ENCODE assay signal across 9 mouse cellular contexts in genomic region chr1:167638053-167638452, GRCm38 (mm10). TPM values are rescaled to one million over a fixed set of nuclear protein-coding genes. Genes with fewer than 3 reads are reported as not detected.
DNase-seq lines count a peak whose midpoint lies in the region; ATAC-seq and TF ChIP-seq lines count a peak whose summit lies in the region.
"Had no signal": no experiment of that assay in that cellular context is flagged by ENCODE, and none has a peak within 500 bp of the region (broad histone marks: within the 10 kb centered on the region; RNA-seq: fewer than 3 reads in every experiment).

No protein-coding gene starts in this region.

- no peak overlapping the region for H3K27ac ChIP-seq in forebrain, embryonic 11.5 days (ENCODE audit: low read depth, low read length)
- H3K27ac ChIP-seq in forebrain, embryonic 16.5 days (ENCODE audit: low read length): no peak overlapping the region
- no peak overlapping the region for H3K27ac ChIP-seq in lung, embryonic 14.5 days (ENCODE audit: low read depth)
- no peak overlapping the region for H3K27ac ChIP-seq in midbrain, embryonic 14.5 days (replicated peaks; ENCODE audit: low read depth, low read length)
- H3K27ac ChIP-seq: heart, embryonic 13.5 days had no signal

- ATAC-seq in forebrain, embryonic 11.5 days (replicated peaks; ENCODE audit: low FRiP score): peak; percentile 35; the same call in 1 of the 2 replicates
- ATAC-seq in forebrain, embryonic 16.5 days: no peak
- no peak for ATAC-seq in lung, embryonic 14.5 days (ENCODE audit: insufficient read depth)
- no peak for ATAC-seq in midbrain, embryonic 14.5 days (ENCODE audit: low FRiP score, low TSS enrichment)

- DNase-seq in forebrain, embryonic 11.5 days (ENCODE audit: low spot score): peak; percentile 77
- peak; percentile 67 for DNase-seq in lung, embryonic 14.5 days
- DNase-seq in lung, postnatal 25 days (ENCODE audit: low spot score): no peak
- peak; percentile 48 for DNase-seq in brain, embryonic 14.5 days (ENCODE audit: low read depth)
- peak; percentile 23 for DNase-seq in kidney, postnatal 10 days
- DNase-seq in midbrain, embryonic 14.5 days: peak; percentile 59
- DNase-seq in urinary bladder, postnatal 4 days (ENCODE audit: low spot score in 2 of 2): no peak

- no peak overlapping the region for H3K9ac ChIP-seq in forebrain, embryonic 11.5 days (ENCODE audit: low read length)
- no peak overlapping the region for H3K9ac ChIP-seq in forebrain, embryonic 16.5 days (replicated peaks; ENCODE audit: low read depth, low read length)
- no peak overlapping the region for H3K9ac ChIP-seq in lung, embryonic 14.5 days
- no peak overlapping the region for H3K9ac ChIP-seq in midbrain, embryonic 14.5 days (replicated peaks; ENCODE audit: low read length)
- H3K9ac ChIP-seq: heart, embryonic 13.5 days had no signal

- peak; percentile 67 for TF ChIP-seq CTCF in lung, embryonic 14.5 days (IDR thresholded peaks at IDR 0.05; ENCODE audit: low read depth)
- TF ChIP-seq CTCF in brain, embryonic 14.5 days (IDR thresholded peaks at IDR 0.05; ENCODE audit: borderline replicate concordance, extremely low read depth, insufficient read depth, insufficient read length): peak; percentile 66

- no peaks in the 10 kb centered on the region for H3K4me1 ChIP-seq in forebrain, embryonic 11.5 days (replicated peaks; ENCODE audit: control insufficient read depth, insufficient read depth, low read length)
- 0 out of 2 replicates have a peak, but pooled peaks cover 5% of the 10 kb centered on the region for H3K4me1 ChIP-seq in forebrain, embryonic 16.5 days (replicated peaks; ENCODE audit: control insufficient read depth, insufficient read depth, low read length)
- H3K4me1 ChIP-seq in lung, embryonic 14.5 days (ENCODE audit: insufficient read depth): no peaks in the 10 kb centered on the region
- no peaks in the 10 kb centered on the region for H3K4me1 ChIP-seq in midbrain, embryonic 14.5 days (ENCODE audit: control insufficient read depth, insufficient read depth, low read length)

- no peak overlapping the region for H3K4me2 ChIP-seq in forebrain, embryonic 11.5 days (ENCODE audit: low read depth, low read length, severe bottlenecking)
- no peak overlapping the region for H3K4me2 ChIP-seq in forebrain, embryonic 16.5 days (ENCODE audit: low read length)
- no peak overlapping the region for H3K4me2 ChIP-seq in lung, embryonic 14.5 days
- H3K4me2 ChIP-seq in midbrain, embryonic 14.5 days (ENCODE audit: low read length): no peak overlapping the region

- WGBS in forebrain, embryonic 11.5 days: 22% methylated on average over 13 of the region's 13 CpGs
- 27% methylated on average over 13 of the region's 13 CpGs for WGBS in forebrain, embryonic 16.5 days
- 31% methylated on average over 13 of the region's 13 CpGs for WGBS in lung, embryonic 14.5 days
- 26% methylated on average over 13 of the region's 13 CpGs for WGBS in midbrain, embryonic 14.5 days

- no peak for TF ChIP-seq POLR2A in brain, embryonic 14.5 days (IDR thresholded peaks at IDR 0.05; ENCODE audit: borderline replicate concordance, extremely low read depth, insufficient read depth, insufficient read length, poor library complexity, severe bottlenecking)

- H3K9me3 ChIP-seq in forebrain, embryonic 11.5 days (ENCODE audit: control insufficient read depth, low read length): no peaks in the 10 kb centered on the region
- H3K9me3 ChIP-seq in forebrain, embryonic 16.5 days (ENCODE audit: control insufficient read depth, low read length): no peaks in the 10 kb centered on the region
- no peaks in the 10 kb centered on the region for H3K9me3 ChIP-seq in lung, embryonic 14.5 days (ENCODE audit: low read depth, low read length)
- no peaks in the 10 kb centered on the region for H3K9me3 ChIP-seq in midbrain, embryonic 14.5 days (ENCODE audit: control insufficient read depth, low read length)
- H3K9me3 ChIP-seq: heart, embryonic 13.5 days had no signal

- no peaks in the 10 kb centered on the region for H3K27me3 ChIP-seq in forebrain, embryonic 11.5 days (ENCODE audit: control insufficient read depth, insufficient read depth, low read length)
- H3K27me3 ChIP-seq in forebrain, embryonic 16.5 days (replicated peaks; ENCODE audit: control insufficient read depth, insufficient read depth, low read length): no peaks in the 10 kb centered on the region
- peaks cover 20% of the 10 kb centered on the region for H3K27me3 ChIP-seq in lung, embryonic 14.5 days (ENCODE audit: insufficient read depth, low read length)
- no peaks in the 10 kb centered on the region for H3K27me3 ChIP-seq in midbrain, embryonic 14.5 days (ENCODE audit: control insufficient read depth, insufficient read depth, low read length)

- no peaks in the 10 kb centered on the region for H3K36me3 ChIP-seq in forebrain, embryonic 11.5 days (ENCODE audit: control insufficient read depth, insufficient read depth, low read length)
- H3K36me3 ChIP-seq in forebrain, embryonic 16.5 days (ENCODE audit: control insufficient read depth, insufficient read depth): no peaks in the 10 kb centered on the region
- no peaks in the 10 kb centered on the region for H3K36me3 ChIP-seq in lung, embryonic 14.5 days (ENCODE audit: insufficient read depth)
- H3K36me3 ChIP-seq in midbrain, embryonic 14.5 days (ENCODE audit: control insufficient read depth, insufficient read depth, low read length): no peaks in the 10 kb centered on the region
- H3K36me3 ChIP-seq: heart, embryonic 13.5 days had no signal

- H3K4me3 ChIP-seq in forebrain, embryonic 11.5 days (ENCODE audit: low read depth, low read length): no peak overlapping the region
- H3K4me3 ChIP-seq in forebrain, embryonic 16.5 days (replicated peaks; ENCODE audit: low read length): no peak overlapping the region
- H3K4me3 ChIP-seq in lung, embryonic 14.5 days (ENCODE audit: low read depth, low read length): no peak overlapping the region
- H3K4me3 ChIP-seq in midbrain, embryonic 14.5 days (replicated peaks; ENCODE audit: low read depth, low read length): no peak overlapping the region
- H3K4me3 ChIP-seq: heart, embryonic 13.5 days had no signal

RNA-seq across cellular contexts. Expression of gene Rxrg, which starts 39.9 kb away (rescaled TPM):
- polyA plus RNA-seq in forebrain, embryonic 11.5 days (2014; fragmentation: Nextera tagmentation; extraction: Ambion mirVana): 2.1 and 2.3 TPM in 2 replicates
- 40.5 and 61.1 TPM in 2 replicates for polyA plus RNA-seq in forebrain, embryonic 16.5 days (2015; fragmentation: Nextera tagmentation; extraction: Ambion mirVana)
- polyA plus RNA-seq in lung, embryonic 14.5 days (2014; fragmentation: Nextera tagmentation; extraction: Ambion mirVana): 0.72 and 0.84 TPM in 2 replicates
- 7.6 and 10.3 TPM in 2 replicates for polyA plus RNA-seq in brain, embryonic 14.5 days (2012; rRNA removed)
- polyA plus RNA-seq in midbrain, embryonic 14.5 days (2014; fragmentation: Nextera tagmentation; extraction: Ambion mirVana): 5.2 and 8.2 TPM in 2 replicates

RNA-seq across cellular contexts. Expression of gene Lmx1a, which starts 51.0 kb away (rescaled TPM):
- 7.1 and 8.4 TPM in 2 replicates for polyA plus RNA-seq in forebrain, embryonic 11.5 days (2014; fragmentation: Nextera tagmentation; extraction: Ambion mirVana)
- polyA plus RNA-seq in forebrain, embryonic 16.5 days (2015; fragmentation: Nextera tagmentation; extraction: Ambion mirVana): 1.5 TPM in 2 replicates
- not detected in 2 replicates for polyA plus RNA-seq in lung, embryonic 14.5 days (2014; fragmentation: Nextera tagmentation; extraction: Ambion mirVana)
- polyA plus RNA-seq in brain, embryonic 14.5 days (2012; rRNA removed): 4.5 and 8.4 TPM in 2 replicates
- 7.1 TPM in 2 replicates for polyA plus RNA-seq in midbrain, embryonic 14.5 days (2014; fragmentation: Nextera tagmentation; extraction: Ambion mirVana)

Comparison
In these comparisons a context has a peak if more than half of its experiments do, and no peak if none do; other contexts are left out.
1. DNase-seq: peak in forebrain, embryonic 11.5 days (single experiment), lung, embryonic 14.5 days (single experiment), brain, embryonic 14.5 days (single experiment), kidney, postnatal 10 days (single experiment) and midbrain, embryonic 14.5 days (single experiment); none in lung, postnatal 25 days (single experiment) and urinary bladder, postnatal 4 days (0 of 2).